Mouse (Mus musculus) telencephalon, adult 2 months (tissue): ENCODE measurements at regions not wholly inside any gene's neighbourhood (a gene's known extent, or its start where the extent isn't known, plus 50 kb on each side); places are given as distances from the start of the nearest gene placed in this dataset.
A peak's percentile ranks its signal among the peaks of the same experiment; 100 is the strongest.

Experiments used
- DNase-seq: peaks from one replicate; pipeline ENCODE4 v3.0.0-alpha.2; 2011; ENCODE audit warnings: low read depth, low spot score

GRCm38 (mm10) chr3:41180911-41181310, 98.1 kb upstream of the Pgrmc2 start:
- no peak for DNase-seq

GRCm38 (mm10) chr3:41179037-41179880, 96.4 kb upstream of the Pgrmc2 start:
- no peak for DNase-seq

- DNase-seq = no peak
Observed at GRCm38 (mm10) chr3:41177124-41177523, 94.3 kb upstream of the Pgrmc2 start.

GRCm38 (mm10) chr3:41175356-41175755, 92.5 kb upstream of the Pgrmc2 start:
- no peak for DNase-seq

- DNase-seq = no peak
Observed at GRCm38 (mm10) chr3:41173561-41173960, 90.7 kb upstream of the Pgrmc2 start.

GRCm38 (mm10) chr3:41172306-41173215, 89.7 kb upstream of the Pgrmc2 start:
- no peak for DNase-seq

GRCm38 (mm10) chr3:41171772-41172171, 88.9 kb upstream of the Pgrmc2 start:
- DNase-seq = no peak

GRCm38 (mm10) chr3:41171310-41171709, 88.5 kb upstream of the Pgrmc2 start:
- DNase-seq = no peak

- DNase-seq = no peak
Observed at GRCm38 (mm10) chr3:41170566-41170965, 87.7 kb upstream of the Pgrmc2 start.

- no peak for DNase-seq
Observed at GRCm38 (mm10) chr3:41169430-41169829, 86.6 kb upstream of the Pgrmc2 start.

GRCm38 (mm10) chr3:41168181-41168967, 85.5 kb upstream of the Pgrmc2 start:
- no peak for DNase-seq

GRCm38 (mm10) chr3:41167476-41167875, 84.6 kb upstream of the Pgrmc2 start:
- no peak for DNase-seq

GRCm38 (mm10) chr3:41164736-41165135, 81.9 kb upstream of the Pgrmc2 start:
- DNase-seq = no peak

GRCm38 (mm10) chr3:41163767-41164166, 80.9 kb upstream of the Pgrmc2 start:
- no peak for DNase-seq

GRCm38 (mm10) chr3:41162514-41162913, 79.7 kb upstream of the Pgrmc2 start:
- DNase-seq = no peak

GRCm38 (mm10) chr3:41160648-41161047, 77.8 kb upstream of the Pgrmc2 start:
- no peak for DNase-seq

GRCm38 (mm10) chr3:41158314-41158973, 75.6 kb upstream of the Pgrmc2 start:
- DNase-seq = no peak

- DNase-seq = no peak
Observed at GRCm38 (mm10) chr3:41157428-41157827, 74.6 kb upstream of the Pgrmc2 start.

GRCm38 (mm10) chr3:41156562-41156961, 73.7 kb upstream of the Pgrmc2 start:
- DNase-seq = no peak

GRCm38 (mm10) chr3:41155132-41155760, 72.4 kb upstream of the Pgrmc2 start:
- DNase-seq = peak; percentile 45

- DNase-seq = no peak
Observed at GRCm38 (mm10) chr3:41154402-41154801, 71.6 kb upstream of the Pgrmc2 start.
